Mouse (Mus musculus) CH12.LX (cell line): ENCODE measurements around the gene Itk. TPM values are rescaled to one million over a fixed set of nuclear protein-coding genes. Genes with fewer than 3 reads are reported as not detected.

ENCODE experiments used
- DNase-seq: peaks from one replicate; pipeline ENCODE4 v3.0.0-alpha.2; 2013; ENCODE audit errors: extremely low read depth
- H3K27ac ChIP-seq: 2 replicates; pipeline ENCODE4 v1.5.1; 2012; ENCODE audit warnings: low read depth, mild to moderate bottlenecking, control low read depth, moderate library complexity; ENCODE audit not compliant: insufficient read depth
- H3K27me3 ChIP-seq: replicated peaks from 2 replicates; pipeline ENCODE3; 2012; ENCODE audit warnings: inconsistent platforms
- H3K36me3 ChIP-seq, 2 experiments: replicated peaks in 1 of 2; 2 replicates each; pipeline versions ENCODE3 to v1.6.1; 2012; ENCODE audit warnings: inconsistent platforms in 1 of 2, low read length in 1 of 2, mild to moderate bottlenecking in 1 of 2, mixed read lengths in 1 of 2, moderate library complexity in 1 of 2; ENCODE audit not compliant: control insufficient read depth in 1 of 2, insufficient read depth in 1 of 2
- H3K4me1 ChIP-seq, 2 experiments: 2 replicates each; pipeline ENCODE4 v1.6.1; 2012; ENCODE audit warnings: inconsistent platforms in 1 of 2, moderate library complexity in 1 of 2; ENCODE audit not compliant: insufficient read depth in 2 of 2, control insufficient read depth in 1 of 2
- H3K4me2 ChIP-seq: 2 replicates; pipeline ENCODE4 v1.6.1; 2012; ENCODE audit warnings: low read depth, mild to moderate bottlenecking, control low read depth; ENCODE audit not compliant: poor library complexity, insufficient read depth, severe bottlenecking
- H3K4me3 ChIP-seq, 3 experiments: fragments of 150-350 bp in 1 of 3; sonication (generic) in 1 of 3; replicated peaks in 1 of 3; 2 replicates each; pipeline versions ENCODE3 to v1.5.1; 2011 to 2012; ENCODE audit warnings: low read depth in 2 of 3, low read length in 2 of 3, mild to moderate bottlenecking in 2 of 3, moderate library complexity in 2 of 3, control low read depth in 1 of 3, improper control_type of control experiment in 1 of 3, inconsistent platforms in 1 of 3, mixed read lengths in 1 of 3; ENCODE audit not compliant: poor library complexity in 1 of 3
- H3K79me2 ChIP-seq: replicated peaks from 2 replicates; pipeline ENCODE4 v1.6.1; 2012; ENCODE audit warnings: mild to moderate bottlenecking, moderate library complexity; ENCODE audit not compliant: control insufficient read depth, poor library complexity, insufficient read depth, severe bottlenecking; ENCODE audit errors: extremely low read depth
- H3K9ac ChIP-seq: 2 replicates; pipeline ENCODE4 v1.6.1; 2012; ENCODE audit warnings: low read depth, mild to moderate bottlenecking, control low read depth, moderate library complexity; ENCODE audit not compliant: insufficient read depth
- H3K9me3 ChIP-seq: replicated peaks from 2 replicates; pipeline ENCODE3; 2012; ENCODE audit warnings: low read length, inconsistent platforms, mixed read lengths
- BHLHE40 ChIP-seq: IDR thresholded peaks from 2 replicates; pipeline ENCODE4 v1.6.1; 2011; ENCODE audit warnings: mild to moderate bottlenecking, low read depth, low read length, improper control_type of control experiment
- CHD2 ChIP-seq: IDR thresholded peaks from 2 replicates; pipeline ENCODE4 v1.6.1; 2011; ENCODE audit warnings: low read length, improper control_type of control experiment
- E2F4 ChIP-seq: IDR thresholded peaks from 2 replicates; pipeline ENCODE4 v1.6.1; 2011; ENCODE audit warnings: low read depth, low read length, improper control_type of control experiment; ENCODE audit not compliant: insufficient replicate concordance
- ELF1 ChIP-seq: IDR thresholded peaks from 2 replicates; pipeline ENCODE4 v1.6.1; 2014; ENCODE audit warnings: low read depth, mild to moderate bottlenecking, inconsistent platforms, low read length, improper control_type of control experiment
- EP300 ChIP-seq: IDR thresholded peaks from 2 replicates; pipeline ENCODE4 v1.6.1; 2011; ENCODE audit warnings: low read length, improper control_type of control experiment
- ETS1 ChIP-seq: conservative IDR thresholded peaks from 2 replicates; pipeline ENCODE4 v1.6.1; 2012; ENCODE audit warnings: low read depth, mild to moderate bottlenecking, inconsistent platforms, low read length, improper control_type of control experiment, moderate library complexity
- IRF4 ChIP-seq: IDR thresholded peaks from 2 replicates; pipeline ENCODE4 v1.6.1; 2014; ENCODE audit warnings: low read depth, mild to moderate bottlenecking, inconsistent platforms, low read length, improper control_type of control experiment
- JUN ChIP-seq: IDR thresholded peaks from 2 replicates; pipeline ENCODE4 v1.6.1; 2011; ENCODE audit warnings: low read depth, mild to moderate bottlenecking, low read length, improper control_type of control experiment, moderate library complexity; ENCODE audit not compliant: insufficient read depth
- KAT2A ChIP-seq: IDR thresholded peaks from 2 replicates; pipeline ENCODE4 v1.6.1; 2012; ENCODE audit warnings: low read length, improper control_type of control experiment, inconsistent platforms; ENCODE audit not compliant: insufficient replicate concordance
- MAFK ChIP-seq: IDR thresholded peaks from 2 replicates; pipeline ENCODE4 v1.6.1; 2011; ENCODE audit warnings: low read length, improper control_type of control experiment; ENCODE audit not compliant: insufficient replicate concordance
- MAX ChIP-seq: IDR thresholded peaks from 2 replicates; pipeline ENCODE4 v1.6.1; 2011; ENCODE audit warnings: low read length, improper control_type of control experiment
- MAZ ChIP-seq: IDR thresholded peaks from 2 replicates; pipeline ENCODE4 v1.6.1; 2012; ENCODE audit warnings: low read depth, mild to moderate bottlenecking, inconsistent platforms, low read length, improper control_type of control experiment, moderate library complexity
- MYC ChIP-seq: IDR thresholded peaks from 2 replicates; pipeline ENCODE4 v1.6.1; 2011; ENCODE audit warnings: low read depth, mild to moderate bottlenecking, improper control_type of control experiment, low read length
- NELFE ChIP-seq: IDR thresholded peaks from 2 replicates; pipeline ENCODE4 v1.6.1; 2011; ENCODE audit warnings: low read depth, low read length, improper control_type of control experiment
- NRF1 ChIP-seq: IDR thresholded peaks from 2 replicates; pipeline ENCODE4 v1.6.1; 2014; ENCODE audit warnings: low read depth, mild to moderate bottlenecking, inconsistent platforms, low read length, improper control_type of control experiment, moderate library complexity
- PAX5 ChIP-seq: IDR thresholded peaks from 2 replicates; pipeline ENCODE4 v1.6.1; 2012; ENCODE audit warnings: low read length, inconsistent platforms, mixed read lengths
- RAD21 ChIP-seq: IDR thresholded peaks from 2 replicates; pipeline ENCODE4 v1.6.1; 2011; ENCODE audit warnings: low read depth, mild to moderate bottlenecking, low read length, improper control_type of control experiment, moderate library complexity
- RCOR1 ChIP-seq: conservative IDR thresholded peaks from 2 replicates; pipeline ENCODE4 v1.6.1; 2012; ENCODE audit warnings: low read depth, mild to moderate bottlenecking, inconsistent platforms, low read length, improper control_type of control experiment
- SMC3 ChIP-seq: IDR thresholded peaks from 2 replicates; pipeline ENCODE4 v1.6.1; 2011; ENCODE audit warnings: low read depth, low read length, improper control_type of control experiment
- TCF12 ChIP-seq: IDR thresholded peaks from 2 replicates; pipeline ENCODE4 v1.6.1; 2014; ENCODE audit warnings: low read depth, mild to moderate bottlenecking, inconsistent platforms, low read length, improper control_type of control experiment
- USF2 ChIP-seq: conservative IDR thresholded peaks from 2 replicates; pipeline ENCODE4 v1.6.1; 2011; ENCODE audit warnings: low read depth, low read length, improper control_type of control experiment
- ZC3H11A ChIP-seq: IDR thresholded peaks from 2 replicates; pipeline ENCODE4 v1.6.1; 2012; ENCODE audit warnings: low read depth, mild to moderate bottlenecking, inconsistent platforms, low read length, improper control_type of control experiment
- ZMIZ1 ChIP-seq: IDR thresholded peaks from 2 replicates; pipeline ENCODE4 v1.6.1; 2012; ENCODE audit warnings: low read depth, mild to moderate bottlenecking, inconsistent platforms, low read length, improper control_type of control experiment
- ZNF384 ChIP-seq: IDR thresholded peaks from 2 replicates; pipeline ENCODE4 v1.6.1; 2012; ENCODE audit warnings: low read depth, low read length, improper control_type of control experiment, inconsistent platforms
- dilution Hi-C: fragments of 300-500 bp; cut with MboI; formaldehyde crosslinking; loops from 2 replicates; pipeline ENCODE4 v1.14.3; 2020; ENCODE audit warnings: low sequenced_read_pairs; ENCODE audit not compliant: extremely low pct_unique_long_range_greater_than_20kb, extremely low pct_ligation_motif_present
- in situ Hi-C: fragments of 300-500 bp; cut with MboI; formaldehyde crosslinking; loops from 3 replicates; pipeline ENCODE4 v1.14.3; 2019; ENCODE audit warnings: low sequenced_read_pairs, low pct_ligation_motif_present, low pct_unique_long_range_greater_than_20kb, mixed read lengths
- polyA plus RNA-seq: library from polyadenylated mRNA; unstranded; fragments of >175 nt; gene quantifications from 2 replicates; pipeline ENCODE4 v1.2.1, GENCODE M21; 2012; ENCODE audit warnings: low read depth; ENCODE audit not compliant: insufficient read length
- total RNA-seq, 2 experiments: library from RNA; depleted of rRNA; stranded (reverse); fragments of 300-350 nt in 1 of 2; fragments of >200 nt in 1 of 2; gene quantifications; 2 replicates each; pipeline ENCODE4 v1.2.3; 2012 to 2014

Itk gene
- total RNA-seq (2012; rRNA removed): 0.29 and 0.64 TPM in 2 replicates
- total RNA-seq (2014; rRNA removed): 0.11 and 0.14 TPM in 2 replicates
- polyA plus RNA-seq: 0.14 and 0.17 TPM in 2 replicates

- H3K79me2 ChIP-seq: no peaks in the 10 kb centered on the region
- no peak for TF ChIP-seq RAD21
- no peak for TF ChIP-seq IRF4
- TF ChIP-seq EP300: no peak
- no peak for TF ChIP-seq ZNF384
- TF ChIP-seq ETS1: no peak
- TF ChIP-seq TCF12: no peak
- TF ChIP-seq ZMIZ1: no peak
- no peak for TF ChIP-seq KAT2A
- TF ChIP-seq ELF1: no peak
- TF ChIP-seq ZC3H11A: no peak
- TF ChIP-seq MAFK: no peak
- TF ChIP-seq MAZ: no peak
- TF ChIP-seq SMC3: no peak
- TF ChIP-seq CHD2: no peak
- no peak for TF ChIP-seq JUN
- TF ChIP-seq BHLHE40: no peak
- TF ChIP-seq PAX5: no peak
- TF ChIP-seq, all 38 proteins: peak for 0
- H3K9me3 ChIP-seq: no peaks in the 10 kb centered on the region
- dilution Hi-C loops: no loop called here
- no peak within 1 kb of the TSS for H3K4me2 ChIP-seq
- no peak for DNase-seq
- in situ Hi-C loops: loop anchor here (5.0 kb wide), 1 partner anchor 48 kb away; the partner anchor contains the start of gene Med7
- no peak within 1 kb of the TSS for H3K9ac ChIP-seq
- no peaks in the 10 kb centered on the region for H3K27me3 ChIP-seq
- H3K4me3 ChIP-seq: no peak within 1 kb of the TSS
- no peak within 1 kb of the TSS for H3K27ac ChIP-seq
- peaks cover 32 to 65% of the 10 kb centered on the region in 2 experiments for H3K4me1 ChIP-seq
- H3K36me3 ChIP-seq: no peaks in the 10 kb centered on the region
Measured at GRCm38 (mm10) chr11:46389336-46390117, at the start of gene Itk. Itk (minus strand) TSS chr11:46389515.

GRCm38 (mm10) chr11:46437459-46438000 lies 48.2 kb upstream of the Itk start:
- Histone ChIP-seq H3K27me3 (no peaks in the 10 kb centered on the region), H3K9ac (peak overlapping the region; percentile 95), H3K4me2 (peak overlapping the region; percentile 98), H3K27ac (no peak overlapping the region), H3K4me1 (peaks cover 0 to 60% of the 10 kb centered on the region in 2 experiments; a peak in 3 of 4 replicates), H3K36me3 (peaks cover 16 to 43% of the 10 kb centered on the region in 2 experiments), H3K4me3 (peak overlapping the region; percentile 82 to 84 (median 84)), H3K79me2 (peaks cover 39% of the 10 kb centered on the region), H3K9me3 (no peaks in the 10 kb centered on the region)
- no peak for TF ChIP-seq E2F4
- TF ChIP-seq EP300: no peak
- no peak for TF ChIP-seq ZNF384
- TF ChIP-seq USF2: no peak
- TF ChIP-seq MAX: no peak
- no peak for TF ChIP-seq JUN
- TF ChIP-seq TCF12: no peak
- no peak for TF ChIP-seq CHD2
- no peak for TF ChIP-seq PAX5
- no peak for TF ChIP-seq ZC3H11A
- no peak for TF ChIP-seq RCOR1
- no peak for TF ChIP-seq BHLHE40
- no peak for TF ChIP-seq NRF1
- no peak for TF ChIP-seq MYC
- TF ChIP-seq ELF1: no peak
- TF ChIP-seq NELFE: no peak
- no peak for TF ChIP-seq MAZ
- dilution Hi-C loops: no loop called here
- in situ Hi-C loops: loop anchor here (5.0 kb wide), 2 partner anchors 50 to 130 kb away; partner anchors contain the start of gene Itk
- peak; percentile 71 for DNase-seq
